Mouse (Mus musculus) embryonic fibroblast, embryonic 13.5 days (primary cell): ENCODE data around the gene Dus2.

Experiments
- CTCF ChIP-seq: IDR thresholded peaks from 2 replicates; pipeline ENCODE4 v1.5.1; 2011; ENCODE audit warnings: mild to moderate bottlenecking, control low read depth, low read length, moderate library complexity, borderline replicate concordance; ENCODE audit not compliant: insufficient read depth
- POLR2A ChIP-seq: IDR thresholded peaks from 2 replicates; pipeline ENCODE4 v1.6.1; 2011; ENCODE audit warnings: low read depth, mild to moderate bottlenecking, control low read depth, low read length, moderate library complexity

DNA sequence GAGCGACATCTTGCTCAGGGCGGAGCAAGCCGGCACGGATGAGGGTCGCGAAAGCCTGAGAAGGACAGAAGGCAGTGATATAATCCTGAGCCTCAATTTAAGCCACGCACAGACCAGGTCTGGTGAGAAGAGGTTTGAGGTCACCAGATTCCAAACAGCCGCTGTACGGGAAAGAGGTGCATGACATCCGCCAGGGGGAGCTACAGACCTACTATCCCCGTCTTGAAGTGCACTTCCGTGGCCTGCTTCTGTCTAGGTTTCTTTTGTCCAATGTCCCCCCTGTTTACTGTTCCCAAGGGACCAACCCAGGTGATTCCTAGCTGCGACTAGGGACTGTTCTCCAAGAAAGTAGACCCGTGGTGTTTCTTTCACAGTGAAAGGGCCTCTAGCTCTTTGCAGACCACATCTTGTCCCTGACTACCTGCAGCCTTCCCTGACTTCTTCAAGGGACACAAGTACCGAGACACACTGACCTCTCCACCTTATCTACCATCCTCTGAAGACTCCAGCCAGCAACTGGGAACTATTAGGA, at the start of gene Dus2:
- TF ChIP-seq POLR2A (no peak), CTCF (peak; percentile 78; the same call in 1 of the 2 replicates)
